Mouse (Mus musculus) bone marrow macrophage, adult 2 months (primary cell): ENCODE measurements around the gene Plekhm3. TPM values are rescaled to one million over a fixed set of nuclear protein-coding genes. Genes with fewer than 3 reads are reported as not detected.
A peak's percentile ranks its signal among the peaks of the same experiment; 100 is the strongest.

Experiments used
- H3K27ac ChIP-seq: 2 replicates; pipeline ENCODE4 v1.5.1; 2012; ENCODE audit warnings: low read depth, low read length; ENCODE audit not compliant: insufficient read depth
- H3K4me1 ChIP-seq: 2 replicates; pipeline ENCODE4 v1.6.1; 2012; ENCODE audit warnings: low read length; ENCODE audit not compliant: control insufficient read depth, insufficient read depth
- H3K4me3 ChIP-seq: 2 replicates; pipeline ENCODE4 v1.5.1; 2012; ENCODE audit warnings: mild to moderate bottlenecking, low read length, moderate library complexity; ENCODE audit not compliant: insufficient read depth
- CTCF ChIP-seq: IDR thresholded peaks from 2 replicates; pipeline ENCODE4 v1.5.1; 2012; ENCODE audit warnings: low read depth, mild to moderate bottlenecking, low read length, moderate library complexity
- POLR2A ChIP-seq: IDR thresholded peaks from 2 replicates; pipeline ENCODE4 v1.6.1; 2012; ENCODE audit warnings: mild to moderate bottlenecking, low read depth, low read length, borderline replicate concordance
- polyA plus RNA-seq: library from polyadenylated mRNA; stranded (reverse); fragments of >200 nt; gene quantifications from 2 replicates; pipeline ENCODE4 v1.2.4, GENCODE M21; 2012; ENCODE audit not compliant: missing spikeins, insufficient read depth, insufficient read length

The Plekhm3 gene
- polyA plus RNA-seq, 1 experiment: 24.9 TPM

DNA sequence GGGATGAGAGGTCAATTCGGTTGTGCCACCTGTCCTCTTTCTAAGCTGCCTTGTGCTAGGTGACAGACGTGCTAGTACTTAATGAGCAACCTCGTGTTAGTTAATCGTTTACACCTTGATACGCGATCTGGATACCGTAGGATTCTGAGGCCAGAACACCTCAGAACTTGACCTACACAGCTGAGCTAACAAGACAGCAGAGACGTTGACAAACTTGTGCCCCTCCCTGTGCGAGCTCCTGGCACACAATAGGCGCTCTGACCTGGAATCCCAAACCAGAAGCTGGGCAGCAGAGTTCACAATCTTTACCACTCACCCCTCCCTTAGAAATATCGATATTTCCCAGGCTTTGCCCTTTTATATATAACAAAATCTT is 218.5 kb downstream of the Plekhm3 start:
- H3K4me1 ChIP-seq: peaks cover 3% of the 10 kb centered on the region; the same call in 1 of the 2 replicates
- peak overlapping the region; percentile 67 for H3K4me3 ChIP-seq
- TF ChIP-seq CTCF (no peak), POLR2A (no peak)
- H3K27ac ChIP-seq: no peak overlapping the region

GRCm38 (mm10) chr1:64737502-64738179 is 219.0 kb downstream of the Plekhm3 start, which contains the start of gene Fzd5:
Fzd5 (minus strand) TSS chr1:64737751.
- Histone ChIP-seq H3K4me3 (peak within 1 kb of the TSS; percentile 75), H3K4me1 (peaks cover 3% of the 10 kb centered on the region; the same call in 1 of the 2 replicates), H3K27ac (no peak within 1 kb of the TSS)
- TF ChIP-seq CTCF: no peak
- TF ChIP-seq POLR2A: peak; percentile 94; the same call in 1 of the 2 replicates

DNA sequence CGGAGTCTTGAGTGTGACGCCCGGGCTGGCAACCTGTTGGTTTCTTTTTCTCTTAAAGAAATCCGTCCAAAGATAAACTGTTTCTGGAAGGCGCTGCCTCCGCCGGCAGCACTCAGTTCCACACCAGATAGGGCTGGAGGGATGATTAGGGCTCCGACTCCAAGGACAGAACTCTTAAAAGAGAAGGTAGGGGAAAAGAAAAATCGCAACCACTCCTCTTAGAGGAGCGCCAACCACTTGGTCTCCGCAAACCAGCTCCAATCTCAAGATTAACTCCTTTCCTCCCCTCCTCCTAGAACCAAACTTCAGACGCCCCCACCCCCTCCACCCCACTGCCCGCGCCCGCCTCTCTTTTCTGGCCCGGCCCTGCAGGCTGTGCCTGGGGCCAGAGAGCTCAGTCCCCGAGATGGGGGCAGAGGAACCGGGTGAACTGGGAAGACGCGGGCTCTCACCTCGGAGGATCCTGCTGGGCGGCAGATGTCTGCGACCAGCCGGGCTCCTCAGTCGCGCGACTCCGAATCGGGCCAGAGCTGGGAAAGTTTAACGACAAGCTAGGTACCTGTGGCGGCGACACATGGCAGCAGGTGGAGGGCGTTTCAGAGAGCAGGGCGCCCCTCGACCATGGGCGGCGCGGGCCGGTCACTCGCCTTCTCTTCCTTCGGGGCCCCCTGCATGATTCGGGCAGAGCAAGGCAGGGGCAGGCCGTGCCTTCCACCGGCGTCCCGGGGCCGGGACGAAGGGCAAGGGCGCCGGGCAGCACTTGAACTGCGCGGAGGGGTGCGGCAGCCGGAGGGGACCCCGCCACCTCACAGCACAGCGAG is 219.7 kb downstream of the Plekhm3 start:
- no peak for TF ChIP-seq CTCF
- no peak for TF ChIP-seq POLR2A
- peak overlapping the region; percentile 75 for H3K4me3 ChIP-seq
- peaks cover 3% of the 10 kb centered on the region; the same call in 1 of the 2 replicates for H3K4me1 ChIP-seq
- no peak overlapping the region for H3K27ac ChIP-seq

Other genes starting within 250 kb of the Plekhm3 start
- gene Fzd5, start 219.1 kb downstream of the Plekhm3 start, polyA plus RNA-seq: 2.4 TPM in 2 replicates
- not detected in 2 replicates for gene Akr1cl, start 75.9 kb upstream of the Plekhm3 start, polyA plus RNA-seq
- gene Cryge, start 94.3 kb upstream of the Plekhm3 start, polyA plus RNA-seq: not detected in 2 replicates
- gene Crygd, start 106.6 kb upstream of the Plekhm3 start, polyA plus RNA-seq: not detected in 2 replicates
- not detected in 2 replicates for gene Crygc, start 116.9 kb upstream of the Plekhm3 start, polyA plus RNA-seq
- not detected in 2 replicates for gene Crygb, start 125.5 kb upstream of the Plekhm3 start, polyA plus RNA-seq
- gene Cryga, start 146.5 kb upstream of the Plekhm3 start, polyA plus RNA-seq: not detected in 2 replicates
- not detected in 2 replicates for gene Gm28845, start 162.7 kb upstream of the Plekhm3 start, polyA plus RNA-seq
- gene D630023F18Rik, start 166.4 kb upstream of the Plekhm3 start, polyA plus RNA-seq: 1.3 and 2.1 TPM in 2 replicates
- 242 and 261 TPM in 2 replicates for gene Idh1, start 229.7 kb upstream of the Plekhm3 start, polyA plus RNA-seq
- 35.0 and 37.5 TPM in 2 replicates for gene Pikfyve, start 229.9 kb upstream of the Plekhm3 start, polyA plus RNA-seq